Mouse (Mus musculus) urinary bladder, postnatal 25 days (tissue): ENCODE measurements around the gene Chd8.
"Not testable (repeated sequence)": the region's sequence is repeated elsewhere in the genome, so short reads cannot be mapped to it uniquely, and the experiment has no call there.

Experiments
- DNase-seq: peaks from one replicate; pipeline ENCODE4 v3.0.0; 2022; ENCODE audit warnings: low spot score

Gene Chd8

DNA sequence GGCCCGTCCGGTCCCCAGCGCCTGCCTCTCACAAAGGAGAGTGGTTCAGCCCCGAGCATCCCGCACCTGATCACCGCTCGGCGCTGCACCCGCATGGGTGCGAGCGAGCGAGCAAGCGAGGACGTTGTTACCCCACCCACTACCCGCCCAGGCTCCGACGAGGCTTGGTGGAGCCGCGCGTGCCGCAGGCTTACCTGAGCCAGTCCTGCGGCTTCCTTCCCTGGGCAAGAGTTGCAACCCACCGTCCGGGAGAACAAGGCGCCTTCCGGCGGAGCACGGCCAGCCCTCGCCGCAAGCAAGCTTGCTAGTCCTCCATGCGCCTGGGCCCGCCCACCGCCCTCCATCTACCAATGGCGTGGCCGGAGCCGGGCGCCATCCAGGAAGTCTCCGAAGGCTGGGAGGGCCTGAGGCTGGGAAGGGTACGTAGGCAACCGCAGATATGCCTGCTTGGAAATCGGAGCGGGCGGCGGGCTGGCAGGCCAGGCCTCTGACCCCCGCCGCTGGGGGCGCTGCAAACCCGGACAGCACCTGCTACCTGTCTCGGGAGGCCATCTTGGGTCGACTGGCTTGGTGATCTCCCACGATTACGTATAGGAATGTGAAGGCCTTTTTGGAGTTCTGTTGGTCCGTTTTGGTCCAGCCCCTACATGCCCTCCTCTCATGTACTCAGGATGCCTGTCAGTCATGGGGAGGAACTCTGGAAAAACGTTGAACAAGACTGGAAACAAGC is at the start of gene Chd8:
Chd8 (minus strand) TSS at position 297 of the 730 bp plus-strand sequence.
- peak; percentile 99 for DNase-seq

DNA sequence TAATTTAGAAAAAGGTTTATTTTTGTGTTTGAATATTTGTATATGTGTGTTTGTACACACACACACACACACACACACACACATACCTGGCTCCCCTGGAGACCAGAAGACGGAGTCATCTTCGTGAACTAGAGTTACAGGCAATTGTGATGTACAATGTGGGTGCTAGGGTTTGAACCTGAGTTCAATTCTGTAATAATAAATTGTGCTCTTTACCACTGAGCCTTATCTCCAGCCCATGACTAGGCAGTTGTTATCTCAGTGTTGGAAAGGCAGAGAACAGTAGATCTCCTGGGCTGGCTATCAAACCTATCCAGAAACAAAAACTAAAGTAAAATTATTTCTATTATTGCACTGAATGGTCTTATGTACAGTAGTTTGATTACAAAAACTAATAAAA is 48.5 kb upstream of the Chd8 start:
- no peak for DNase-seq

DNA sequence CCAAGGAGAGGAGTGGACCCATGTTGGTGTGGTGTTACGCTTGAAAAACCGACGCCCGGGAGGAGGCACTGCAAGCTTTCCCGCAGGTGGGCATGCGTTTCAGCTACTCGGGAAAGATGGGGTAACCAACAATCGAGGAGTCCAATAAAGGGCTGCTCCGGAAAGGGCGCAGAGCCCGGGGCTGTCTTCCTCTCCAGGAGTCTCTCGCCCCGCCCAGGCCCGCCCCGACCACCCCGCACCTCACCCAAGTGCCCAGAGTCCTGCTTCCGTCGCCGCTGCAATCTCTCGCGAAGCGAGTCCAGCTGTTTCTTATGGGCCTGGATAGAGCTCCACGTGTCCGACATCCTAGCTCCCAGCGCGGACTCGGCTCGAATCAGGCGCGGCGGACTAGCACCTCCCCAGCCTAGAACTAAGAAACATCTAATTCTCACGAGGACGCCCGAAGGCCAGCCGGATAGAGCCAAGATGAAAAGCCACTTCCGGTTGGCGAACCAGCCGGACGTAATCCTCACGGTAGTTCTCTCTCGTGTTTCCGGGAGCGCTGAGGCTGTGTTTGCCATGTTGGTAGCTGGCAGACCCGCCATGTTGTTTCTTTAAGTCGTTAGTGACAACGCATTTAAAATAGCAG is 47.2 kb upstream of the Chd8 start, which contains the start of gene Mettl3:
Mettl3 (minus strand) TSS at position 485 of the 628 bp plus-strand sequence.
- peak; percentile 85 for DNase-seq

DNA sequence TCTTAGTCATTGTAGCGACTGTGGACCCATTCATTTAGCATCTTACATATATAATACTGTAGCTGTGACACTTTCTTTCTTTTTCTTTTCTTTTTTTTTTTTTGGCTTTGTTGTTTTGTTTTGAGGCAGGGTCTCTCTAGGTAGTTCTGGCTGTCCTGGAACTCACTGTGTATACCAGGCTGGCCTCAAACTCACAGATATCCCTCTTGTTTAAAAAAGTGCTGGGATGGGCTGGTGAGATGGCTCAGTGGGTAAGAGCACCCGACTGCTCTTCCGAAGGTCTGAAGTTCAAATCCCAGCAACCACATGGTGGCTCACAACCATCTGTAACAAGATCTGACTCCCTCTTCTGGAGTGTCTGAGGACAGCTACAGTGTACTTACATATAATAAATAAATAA is 45.9 kb upstream of the Chd8 start:
- DNase-seq = not testable (repeated sequence)

DNA sequence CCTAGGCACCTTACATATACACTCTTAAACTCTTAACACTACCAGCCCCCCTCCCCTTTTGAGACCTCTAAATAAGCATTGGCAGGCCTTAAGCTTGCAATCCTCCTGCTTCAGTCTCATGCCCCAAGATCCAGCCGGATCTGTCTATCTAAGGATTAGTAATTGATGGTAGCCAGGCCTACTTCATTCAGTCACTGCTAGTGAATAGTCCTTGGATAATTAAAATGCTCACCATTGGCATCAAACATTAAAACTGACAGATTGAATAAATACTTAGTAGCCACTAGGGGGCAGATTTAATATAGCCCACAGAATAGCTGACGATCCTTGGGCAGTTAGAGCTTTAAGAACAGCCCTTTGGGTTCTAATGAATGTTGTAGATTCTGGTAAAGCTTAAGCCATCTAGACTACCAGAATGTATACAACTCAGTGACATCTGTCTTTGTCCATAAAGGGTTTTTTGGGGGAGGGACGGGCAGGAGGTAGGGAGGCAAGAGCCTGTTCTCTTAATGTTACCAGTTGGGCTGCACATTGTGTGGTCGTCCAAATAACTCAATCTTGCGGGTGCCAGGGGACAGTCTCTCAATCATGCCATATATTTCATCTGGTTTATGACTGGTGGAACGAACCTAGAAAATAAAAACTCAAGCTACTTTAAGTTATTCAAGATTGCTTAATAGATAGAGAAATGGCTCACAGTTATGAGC is 38.1 kb upstream of the Chd8 start:
- DNase-seq = no peak

DNA sequence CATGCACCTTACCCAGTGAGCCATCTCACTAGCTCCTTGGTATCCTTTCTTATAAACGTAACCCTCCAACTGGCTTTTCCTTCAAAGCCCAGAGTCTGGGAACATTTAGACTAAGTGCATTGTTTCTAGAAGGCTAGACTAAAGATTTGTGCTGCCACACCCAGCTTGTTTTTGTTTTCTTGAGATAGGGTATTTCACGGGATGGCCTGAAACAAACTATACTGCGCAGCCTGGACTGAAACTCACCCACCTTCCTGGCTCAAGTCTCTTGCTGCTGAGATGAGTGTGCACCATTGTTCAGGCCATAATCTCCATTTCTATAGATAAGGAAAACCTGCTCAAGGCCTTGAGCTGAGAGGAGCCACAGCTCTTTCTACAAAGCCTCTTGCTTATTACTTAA is 26.6 kb upstream of the Chd8 start:
- DNase-seq = no peak

DNA sequence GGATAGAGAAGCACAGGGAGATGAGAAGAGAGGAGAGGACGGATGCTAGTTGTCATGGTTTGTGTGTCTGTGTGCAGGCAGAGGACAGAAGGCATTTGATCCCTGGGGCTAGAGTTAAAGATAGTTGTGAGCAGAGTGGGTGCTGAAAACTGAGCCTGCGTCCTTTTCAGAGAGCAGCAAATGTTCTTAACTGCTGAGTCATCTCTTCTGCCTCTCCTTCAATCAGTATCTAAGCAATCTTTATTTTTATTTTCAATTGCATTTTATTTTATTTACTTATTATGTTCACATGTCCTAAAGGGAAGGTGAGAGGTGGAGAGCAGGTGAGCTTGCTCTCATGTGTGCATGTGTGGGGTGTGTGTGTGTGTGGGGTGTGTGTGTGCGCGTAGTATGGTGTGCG is 26.0 kb upstream of the Chd8 start:
- no peak for DNase-seq

DNA sequence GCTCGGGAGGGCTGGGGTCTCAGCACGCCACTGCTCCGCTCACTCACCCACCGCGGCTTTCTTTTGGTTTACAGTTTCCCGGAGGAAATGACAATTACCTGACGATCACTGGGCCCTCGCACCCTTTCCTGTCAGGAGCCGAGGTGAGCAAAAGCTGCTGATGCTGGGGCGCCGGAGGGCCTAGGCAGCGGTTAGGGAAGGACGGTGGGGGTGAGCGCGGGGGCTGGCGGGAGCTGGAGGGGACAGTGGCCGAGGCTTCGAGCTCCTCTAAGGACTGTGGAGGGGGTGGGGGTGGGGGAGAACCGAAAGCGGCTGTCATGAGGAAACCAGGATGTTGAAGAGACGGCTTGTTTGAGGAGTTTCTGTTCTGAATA is 22.2 kb upstream of the Chd8 start:
- DNase-seq = no peak

DNA sequence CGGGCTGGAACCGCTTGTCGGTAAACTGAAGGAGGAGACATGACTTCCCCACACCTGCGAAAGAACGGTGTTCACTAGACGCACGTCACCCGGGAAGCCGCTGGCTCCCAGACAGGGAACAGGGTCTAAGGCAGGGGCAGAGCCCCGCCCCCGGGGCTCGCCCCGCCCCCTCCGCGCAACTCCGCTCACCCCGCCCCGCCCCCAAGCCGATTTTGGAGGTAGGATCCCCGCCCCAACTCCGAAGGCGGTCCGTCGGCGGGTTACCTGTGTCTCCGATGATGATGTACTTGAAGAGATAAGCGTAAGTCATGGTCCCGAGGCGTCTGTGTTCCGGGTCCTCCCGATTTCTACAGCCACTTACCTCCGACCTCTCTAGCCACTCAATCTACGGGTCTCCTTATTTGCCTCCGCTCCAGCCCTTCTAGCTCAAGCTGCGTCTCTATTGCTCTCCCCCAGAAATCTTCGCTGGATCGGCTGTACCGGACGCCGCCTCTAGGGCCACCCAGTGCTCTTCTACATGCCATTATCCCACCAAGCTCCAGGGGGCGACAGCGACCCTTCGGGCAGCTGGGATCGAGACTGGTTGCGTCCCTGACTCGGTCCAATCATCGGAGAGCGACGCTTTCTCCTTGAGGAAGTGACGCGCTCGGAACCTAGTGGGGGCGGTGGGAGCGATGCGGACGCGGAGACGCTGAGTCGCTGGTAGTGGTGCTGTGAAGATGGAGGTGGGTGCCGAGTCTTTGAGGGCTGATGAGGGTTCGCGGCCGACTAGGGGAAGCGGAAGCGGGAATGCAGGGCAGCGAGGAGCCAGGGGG is 21.6 kb upstream of the Chd8 start, which contains the start of the genes Tox4 and Rab2b:
Tox4 (plus strand) TSS at position 215 of the 815 bp plus-strand sequence.
Rab2b (minus strand) TSS at position 614 of the 815 bp plus-strand sequence.
- DNase-seq = peak; percentile 96

DNA sequence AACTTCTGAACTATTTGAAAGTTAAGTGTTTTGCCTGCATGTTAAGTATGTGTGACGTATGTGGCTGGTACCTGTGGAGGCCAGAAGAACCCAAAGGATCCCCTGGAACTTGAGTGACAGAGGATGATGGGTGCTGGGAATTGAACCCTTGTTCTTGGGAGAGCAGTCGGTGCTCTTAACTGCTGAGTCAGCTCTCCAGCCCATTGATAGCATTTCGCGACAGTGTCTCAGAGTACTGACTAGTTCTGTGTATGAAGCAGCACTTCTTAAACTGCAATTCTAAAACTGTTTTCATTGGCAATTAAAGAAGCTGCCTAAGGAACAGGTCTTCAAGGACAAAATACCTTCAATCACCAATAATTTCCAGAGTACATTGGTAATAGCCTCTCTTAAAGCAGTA is 19.6 kb upstream of the Chd8 start:
- no peak for DNase-seq

DNA sequence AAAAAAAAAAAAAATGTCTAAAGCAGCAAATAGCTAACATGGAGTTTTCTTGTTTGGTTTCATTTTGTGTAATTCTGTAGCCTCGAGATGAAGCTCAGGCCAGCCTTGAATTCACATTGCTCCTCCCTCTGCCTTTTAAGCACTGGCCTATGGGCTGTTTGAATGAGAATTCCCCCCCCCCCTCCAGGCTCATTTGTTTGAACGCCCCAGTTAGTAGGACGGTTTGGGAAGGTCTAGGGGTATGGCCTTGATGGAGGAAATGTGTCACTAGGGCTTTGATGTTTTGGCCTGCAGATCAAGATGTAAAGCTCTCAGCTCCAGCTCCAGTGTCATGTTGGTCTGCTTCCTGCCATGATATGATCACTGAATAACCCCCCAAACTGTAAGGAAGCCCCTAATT is 15.2 kb upstream of the Chd8 start:
- no peak for DNase-seq

DNA sequence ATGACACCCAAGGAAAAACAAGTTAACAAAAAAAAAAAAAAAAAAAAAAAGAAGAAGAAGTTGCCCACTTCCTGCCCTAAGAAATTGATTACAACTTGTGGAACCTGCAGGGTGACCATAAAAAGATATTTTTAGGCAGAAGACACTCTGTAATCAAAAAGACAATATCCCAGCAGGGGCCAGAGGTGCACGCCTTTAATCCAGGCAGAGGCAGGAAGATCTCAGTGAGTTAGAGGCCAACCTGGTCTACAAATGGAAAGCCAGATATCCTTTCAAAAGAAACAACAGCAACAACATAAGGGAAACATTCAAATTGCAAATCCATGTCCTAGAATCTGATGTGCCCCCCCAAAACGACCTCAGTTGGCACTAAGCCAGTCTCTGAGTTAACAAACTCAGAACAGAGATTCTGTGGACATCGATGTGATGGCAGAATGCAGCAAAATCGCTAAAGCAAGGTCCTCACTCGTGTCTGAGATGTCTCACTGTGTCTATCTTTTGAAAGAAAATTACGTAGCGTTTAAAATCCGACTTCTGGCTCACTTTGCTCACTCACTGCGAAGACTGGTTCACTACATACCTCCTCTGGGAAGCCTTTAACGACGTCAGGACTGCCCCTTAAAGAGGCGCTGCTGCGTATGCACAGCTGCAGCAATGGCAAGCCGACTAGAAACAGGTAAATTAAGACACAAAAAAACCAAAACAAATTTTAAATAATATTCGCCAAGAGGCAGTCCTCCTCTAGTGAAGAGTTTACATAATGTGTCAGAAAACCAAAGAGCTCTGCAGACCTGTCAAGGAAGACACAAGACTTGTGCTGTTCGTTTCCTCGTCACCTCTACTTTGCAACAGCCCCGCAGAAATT is 1.0 kb downstream of the Chd8 start:
- DNase-seq = no peak

DNA sequence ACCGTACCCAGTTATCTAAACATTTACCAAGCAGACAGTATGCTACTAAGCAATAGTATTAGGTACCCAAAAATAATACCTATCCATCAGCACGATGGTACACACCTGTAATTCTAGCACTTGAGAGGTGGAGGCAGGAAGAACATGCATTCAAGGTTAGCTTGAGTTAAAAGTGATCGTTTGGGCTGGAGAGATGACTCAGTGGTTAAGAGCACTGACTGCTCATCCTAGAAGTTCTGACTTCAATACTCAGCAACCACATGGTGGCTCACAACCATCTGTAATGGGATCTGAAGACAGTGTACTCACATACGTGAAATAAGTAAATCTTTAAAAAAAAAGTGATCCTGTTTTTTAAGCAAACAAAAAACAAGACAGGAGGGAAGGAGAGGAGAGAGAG is 11.5 kb downstream of the Chd8 start:
- no peak for DNase-seq

DNA sequence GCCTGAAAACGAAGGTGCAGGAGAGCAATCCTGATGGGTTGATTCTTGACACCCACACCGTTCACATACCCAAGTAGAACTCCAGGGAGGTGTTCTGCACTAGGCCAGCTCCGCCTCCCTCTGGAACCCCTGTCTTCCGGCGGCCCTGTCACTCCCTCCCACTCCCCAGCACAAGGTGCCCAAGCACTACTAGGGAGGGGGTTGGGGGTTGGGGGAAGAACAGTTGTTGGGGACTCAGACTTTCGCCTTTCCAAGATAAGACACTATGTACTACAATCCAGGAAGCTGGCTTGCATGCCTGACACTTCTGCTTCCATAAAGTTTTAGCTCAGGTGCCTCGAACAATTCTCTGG is 12.9 kb downstream of the Chd8 start:
- no peak for DNase-seq

DNA sequence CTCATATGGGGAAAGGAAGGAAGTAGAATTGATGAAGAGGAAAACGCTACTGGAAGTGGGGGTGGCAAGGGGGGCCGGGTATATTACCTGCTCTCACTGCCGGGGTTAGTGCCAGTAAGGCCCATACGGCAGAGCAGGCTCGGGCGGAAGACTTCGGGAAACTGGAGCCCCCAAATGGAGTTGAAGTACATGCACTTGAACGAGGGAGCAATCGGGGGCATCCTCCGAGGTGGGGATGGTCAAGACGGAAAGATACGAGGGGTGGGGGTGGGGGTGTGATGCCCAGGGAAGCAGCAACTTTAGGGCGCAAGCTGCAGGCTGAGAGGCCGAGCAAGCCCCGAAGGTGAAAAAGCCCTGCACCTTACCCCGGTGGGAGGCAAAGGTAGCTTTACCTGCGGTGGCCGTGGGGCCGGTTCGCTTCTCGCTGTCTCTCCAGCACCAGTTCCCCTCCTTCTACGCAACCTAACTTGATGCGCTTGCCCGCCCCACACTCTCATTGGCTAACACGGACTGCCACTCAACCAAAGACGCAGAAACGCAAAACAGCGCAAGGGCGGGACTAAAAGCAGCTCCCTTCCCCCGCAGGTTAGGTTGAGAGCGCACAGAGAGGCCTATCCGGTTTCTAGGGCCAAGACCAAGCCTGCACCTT is 13.4 kb downstream of the Chd8 start:
- peak; percentile 99 for DNase-seq

DNA sequence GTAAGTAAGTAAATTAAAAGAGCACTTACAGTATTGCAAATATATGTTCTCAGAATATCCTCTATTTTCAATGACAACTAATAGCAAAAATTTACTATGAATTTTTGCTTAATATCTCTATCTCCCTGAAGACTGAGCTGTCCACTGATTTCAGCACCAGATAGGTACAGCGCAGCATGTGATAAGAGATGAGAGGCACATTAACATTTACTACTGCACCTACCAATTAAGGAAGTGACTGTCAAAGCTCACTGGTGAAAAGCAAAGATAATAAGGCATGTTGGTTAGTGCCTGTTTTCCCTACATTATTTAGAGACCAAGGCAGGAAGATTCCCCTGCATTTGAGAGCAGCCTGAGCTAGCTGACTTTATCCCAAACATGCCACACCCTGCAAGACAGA is 21.4 kb downstream of the Chd8 start:
- no peak for DNase-seq

DNA sequence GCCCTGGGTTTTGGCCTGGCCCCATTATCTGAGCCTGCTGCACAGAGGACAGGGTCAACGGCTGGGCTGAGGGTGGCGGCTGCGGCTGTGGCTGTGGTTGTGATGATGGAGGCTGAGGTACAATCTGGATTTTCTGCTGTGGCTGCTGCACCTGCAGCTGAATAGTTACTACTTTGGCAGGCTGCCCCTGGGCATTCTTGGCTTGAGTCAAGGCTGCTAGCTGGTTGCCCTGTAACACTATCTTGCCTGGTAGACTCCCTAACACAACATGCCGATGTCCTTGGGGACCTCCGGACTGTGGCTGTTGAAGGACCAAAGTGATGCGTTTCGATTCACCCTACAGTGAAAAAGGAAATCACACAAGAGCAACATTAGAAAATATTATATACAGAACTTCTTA is 22.4 kb downstream of the Chd8 start:
- no peak for DNase-seq

DNA sequence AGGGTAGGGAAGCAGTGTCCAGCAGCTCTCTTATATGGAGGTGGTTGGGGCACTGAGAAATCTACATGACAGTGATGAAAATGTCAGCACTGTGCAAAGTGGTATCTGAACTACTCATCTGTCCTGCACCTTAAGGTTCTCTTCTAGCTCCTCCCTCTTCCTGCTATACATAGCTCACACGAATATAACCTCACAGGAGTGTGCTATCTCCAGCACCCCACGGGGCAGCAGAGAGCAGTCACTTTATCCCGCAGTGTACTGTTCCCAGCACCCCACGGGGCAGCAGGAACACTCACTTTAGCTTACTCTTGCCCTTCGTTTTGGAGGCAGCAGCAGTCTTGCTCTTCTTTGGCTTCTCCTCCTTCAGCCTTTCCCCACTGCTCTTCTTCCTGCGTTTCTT is 25.3 kb downstream of the Chd8 start:
- DNase-seq = no peak

DNA sequence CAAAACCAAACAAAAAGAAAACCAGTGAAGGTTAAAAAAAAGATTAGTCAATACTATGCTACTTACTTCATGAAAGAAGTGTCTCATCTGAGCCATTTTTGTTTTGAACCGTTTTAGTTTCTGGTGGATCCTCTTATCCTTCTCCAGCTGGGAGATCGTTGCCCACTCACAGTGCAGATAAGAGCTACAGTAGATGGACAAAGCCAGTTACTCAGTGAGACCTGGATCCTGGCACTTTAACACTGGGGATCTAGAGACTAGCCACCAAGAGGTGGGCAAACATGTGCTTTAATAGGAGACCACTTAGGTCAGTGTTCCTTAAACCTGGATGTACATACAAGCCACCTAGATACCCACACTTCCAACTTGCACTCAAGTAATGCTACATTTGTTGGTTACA is 31.6 kb downstream of the Chd8 start:
- no peak for DNase-seq

DNA sequence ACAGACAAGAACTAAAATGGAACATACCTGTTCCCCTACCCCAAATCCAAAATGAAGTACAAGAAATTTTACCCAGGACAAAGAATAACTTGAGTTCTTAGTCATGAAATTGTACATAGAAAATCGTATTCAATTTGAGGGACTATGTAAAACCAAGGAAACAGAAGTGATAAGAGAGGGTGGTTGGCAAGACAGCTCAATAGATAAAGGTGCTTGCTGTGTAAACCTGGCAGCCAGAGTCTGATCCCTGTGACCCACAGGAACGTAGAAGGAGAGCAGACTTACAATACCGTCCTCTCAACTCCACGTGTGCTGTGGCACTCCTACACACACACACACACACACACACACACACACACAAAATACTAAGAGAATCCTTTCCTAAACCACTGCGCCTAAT is 40.3 kb downstream of the Chd8 start:
- no peak for DNase-seq

DNA sequence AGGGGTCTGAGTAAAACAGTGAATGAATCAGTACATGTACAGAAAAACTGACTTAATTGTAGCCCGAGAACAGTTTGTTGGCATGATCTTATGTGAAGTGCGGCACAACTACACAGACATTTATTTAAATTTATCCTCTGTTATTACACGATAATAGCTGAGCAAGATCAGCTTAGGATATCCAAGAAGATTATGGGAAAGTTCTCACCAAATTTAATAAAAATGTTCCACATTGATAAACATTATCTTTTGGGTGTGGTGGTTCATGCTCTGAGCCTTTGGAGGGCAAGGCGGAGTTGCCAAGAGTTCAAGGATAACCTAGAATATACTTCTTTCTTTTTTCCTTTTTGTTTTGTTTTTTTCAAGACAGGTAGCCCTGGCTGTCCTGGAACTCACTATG is 58.2 kb downstream of the Chd8 start:
- no peak for DNase-seq
